ENCODE assay signal across 8 mouse cellular contexts in genomic region chr5:105930282-105930681, GRCm38 (mm10). TPM values are rescaled to one million over a fixed set of nuclear protein-coding genes. Genes with fewer than 3 reads are reported as not detected.
DNase-seq lines count a peak whose midpoint lies in the region; TF ChIP-seq lines count a peak whose summit lies in the region.

No protein-coding gene starts in this region.

- peak; percentile 14 for DNase-seq in kidney, adult 2 months
- DNase-seq in kidney, adult 11 months = no peak
- DNase-seq in ES-CJ7 (ENCODE audit: low read depth, low spot score) = peak; percentile 48
- DNase-seq in cerebellum, adult 8-10 months = peak; percentile 22
- peak; percentile 40 for DNase-seq in mesoderm, embryonic 11.5 days (ENCODE audit: low read depth, low spot score)
- no peak for DNase-seq in layer of hippocampus, adult 9-10 months (ENCODE audit: low spot score)
- DNase-seq in urinary bladder, postnatal 14 days (ENCODE audit: low spot score) = no peak
- DNase-seq in spleen, postnatal 36 days (ENCODE audit: low spot score in 2 of 2) = no peak

- H3K27me3 ChIP-seq in kidney, adult 2 months (replicated peaks; ENCODE audit: control insufficient read depth, insufficient read depth, low read length) = no peaks in the 10 kb centered on the region

- no peak for TF ChIP-seq POLR2A in kidney, adult 2 months (IDR thresholded peaks at IDR 0.05; ENCODE audit: low read depth, low read length)

- H3K4me3 ChIP-seq in kidney, adult 2 months (ENCODE audit: insufficient read depth, low read depth, low read length) = no peak overlapping the region

- H3K36me3 ChIP-seq in kidney, adult 2 months (ENCODE audit: control insufficient read depth, insufficient read depth, low read length) = no peaks in the 10 kb centered on the region

- no peak overlapping the region for H3K27ac ChIP-seq in kidney, adult 2 months (ENCODE audit: insufficient read depth, low read depth, low read length)

- WGBS in kidney, adult 2 months = 35% methylated on average over 3 of the region's 3 CpGs

- TF ChIP-seq CTCF in kidney, adult 2 months (conservative IDR thresholded peaks at IDR 0.05; ENCODE audit: insufficient read depth, insufficient read length, low read depth, low read length) = peak; percentile 57

- H3K4me1 ChIP-seq in kidney, adult 2 months (ENCODE audit: control insufficient read depth, insufficient read depth, low read length) = no peaks in the 10 kb centered on the region

RNA-seq across cellular contexts. Expression of gene Zfp326, which starts 53.9 kb away (rescaled TPM):
- 6.4 and 7.5 TPM in 2 replicates for polyA plus RNA-seq in kidney, adult 2 months (2012; rRNA removed)

Comparison
In these comparisons a context has a peak if more than half of its experiments do, and no peak if none do; other contexts are left out.
1. DNase-seq: peak in kidney, adult 2 months (single experiment), ES-CJ7 (single experiment), cerebellum, adult 8-10 months (single experiment) and mesoderm, embryonic 11.5 days (single experiment); none in kidney, adult 11 months (single experiment), layer of hippocampus, adult 9-10 months (single experiment), urinary bladder, postnatal 14 days (single experiment) and spleen, postnatal 36 days (0 of 2).